Mouse (Mus musculus) embryo, embryonic 11.5 days (tissue): ENCODE measurements around the gene Il20rb.

ENCODE experiments used
- DNase-seq: peaks from one replicate; pipeline ENCODE4 v3.0.0-alpha.2; 2012; ENCODE audit warnings: low read depth, low spot score

The Il20rb gene

GRCm38 (mm10) chr9:100486431-100486830 lies at the start of gene Il20rb:
Gene Il20rb (minus strand): TSS chr9:100486788.
- no peak for DNase-seq

- no peak for DNase-seq
These were observed 49.2 kb upstream of the Il20rb start for GRCm38 (mm10) chr9:100535618-100536262.

GRCm38 (mm10) chr9:100534686-100535085 lies 48.1 kb upstream of the Il20rb start:
- no peak for DNase-seq

GRCm38 (mm10) chr9:100532847-100533505 lies 46.4 kb upstream of the Il20rb start:
- no peak for DNase-seq

GRCm38 (mm10) chr9:100531296-100531695 lies 44.7 kb upstream of the Il20rb start:
- no peak for DNase-seq

GRCm38 (mm10) chr9:100525225-100525624 lies 38.6 kb upstream of the Il20rb start:
- DNase-seq: no peak

GRCm38 (mm10) chr9:100522029-100522428 lies 35.4 kb upstream of the Il20rb start:
- no peak for DNase-seq

GRCm38 (mm10) chr9:100520586-100520985 lies 34.0 kb upstream of the Il20rb start:
- peak; percentile 32 for DNase-seq

- DNase-seq: no peak
These were observed 33.4 kb upstream of the Il20rb start for GRCm38 (mm10) chr9:100520012-100520411.

- DNase-seq: no peak
These were observed 21.0 kb upstream of the Il20rb start for GRCm38 (mm10) chr9:100507581-100507980.

GRCm38 (mm10) chr9:100506652-100507051 lies 20.1 kb upstream of the Il20rb start:
- no peak for DNase-seq

- no peak for DNase-seq
These were observed 18.9 kb upstream of the Il20rb start for GRCm38 (mm10) chr9:100505498-100505897.

GRCm38 (mm10) chr9:100493611-100494261 lies 7.1 kb upstream of the Il20rb start:
- DNase-seq: no peak

- DNase-seq: no peak
These were observed 4.8 kb upstream of the Il20rb start for GRCm38 (mm10) chr9:100491424-100491823.

- DNase-seq: no peak
These were observed 2.4 kb upstream of the Il20rb start for GRCm38 (mm10) chr9:100488969-100489368.

- DNase-seq: no peak
These were observed 1.6 kb upstream of the Il20rb start for GRCm38 (mm10) chr9:100488056-100488713.

GRCm38 (mm10) chr9:100483318-100483717 lies 3.3 kb downstream of the Il20rb start:
- DNase-seq: no peak

- DNase-seq: no peak
These were observed 5.0 kb downstream of the Il20rb start for GRCm38 (mm10) chr9:100481626-100482025.

- DNase-seq: no peak
These were observed 12.5 kb downstream of the Il20rb start for GRCm38 (mm10) chr9:100474056-100474455.

- no peak for DNase-seq
These were observed 13.2 kb downstream of the Il20rb start for GRCm38 (mm10) chr9:100473361-100473760.

- no peak for DNase-seq
These were observed 13.7 kb downstream of the Il20rb start for GRCm38 (mm10) chr9:100472931-100473330.

GRCm38 (mm10) chr9:100471605-100471953 lies 15.0 kb downstream of the Il20rb start:
- no peak for DNase-seq
